Mouse (Mus musculus) stomach, embryonic 14.5 days (tissue): ENCODE results near the gene Ddah1. TPM values are rescaled to one million over a fixed set of nuclear protein-coding genes. Genes with fewer than 3 reads are reported as not detected.

ENCODE experiments used
- ATAC-seq: fragments of 200-750 bp; cut with Nextera tagmentation; 2 replicates; pipeline ENCODE4 v1.8.0; 2017; ENCODE audit warnings: low read depth, moderate TSS enrichment; ENCODE audit not compliant: insufficient number of reproducible peaks, insufficient read depth, low FRiP score
- H3K27ac ChIP-seq: fragments of 300-500 bp; sonication (generic); 2 replicates; pipeline ENCODE4 v1.5.1; 2014; ENCODE audit warnings: mild to moderate bottlenecking, low read length, moderate library complexity, mixed read lengths
- H3K27me3 ChIP-seq: fragments of 300-500 bp; sonication (generic); 2 replicates; pipeline ENCODE4 v1.6.1; 2014; ENCODE audit warnings: low read length, control low read depth, mixed read lengths; ENCODE audit not compliant: control insufficient read depth, insufficient read depth
- H3K36me3 ChIP-seq: fragments of 300-500 bp; sonication (generic); 2 replicates; pipeline ENCODE4 v1.6.1; 2014; ENCODE audit warnings: mild to moderate bottlenecking, control low read depth, low read length, moderate library complexity, mixed read lengths; ENCODE audit not compliant: control insufficient read depth, insufficient read depth
- H3K4me1 ChIP-seq: fragments of 300-500 bp; sonication (generic); 2 replicates; pipeline ENCODE4 v1.6.1; 2014; ENCODE audit warnings: low read length, control low read depth, mixed read lengths; ENCODE audit not compliant: control insufficient read depth, insufficient read depth
- H3K4me2 ChIP-seq: fragments of 300-500 bp; sonication (generic); replicated peaks from 2 replicates; pipeline ENCODE4 v1.6.1; 2014; ENCODE audit warnings: low read depth, low read length, control low read depth
- H3K4me3 ChIP-seq: fragments of 300-500 bp; sonication (generic); 2 replicates; pipeline ENCODE4 v1.5.1; 2014; ENCODE audit warnings: low read depth, low read length, control low read depth
- H3K9ac ChIP-seq: fragments of 300-500 bp; sonication (generic); replicated peaks from 2 replicates; pipeline ENCODE4 v1.6.1; 2014; ENCODE audit warnings: low read depth, mild to moderate bottlenecking, control low read depth, low read length, moderate library complexity, mixed read lengths
- H3K9me3 ChIP-seq: fragments of 300-500 bp; sonication (generic); 2 replicates; pipeline ENCODE4 v1.6.1; 2016; ENCODE audit warnings: low read depth, low read length, control low read depth; ENCODE audit not compliant: control insufficient read depth
- WGBS: fragments of 180-500 bp; shearing (Covaris S2); extraction: QIAGEN DNeasy Blood & Tissue Kit; methylation state at CpG from one replicate; pipeline ENCODE4 v1.1.7; 2014; 5-methylcytosine and 5-hydroxymethylcytosine counted together
- polyA plus RNA-seq: library from polyadenylated mRNA; unstranded; fragments of >200 nt; fragmentation: Nextera tagmentation; extraction: Ambion mirVana; gene quantifications from 2 replicates; pipeline ENCODE4 v1.2.1, GENCODE M21; 2014

Gene Ddah1
- polyA plus RNA-seq, 1 experiment from 2014 or later = 24.0 TPM

DNA sequence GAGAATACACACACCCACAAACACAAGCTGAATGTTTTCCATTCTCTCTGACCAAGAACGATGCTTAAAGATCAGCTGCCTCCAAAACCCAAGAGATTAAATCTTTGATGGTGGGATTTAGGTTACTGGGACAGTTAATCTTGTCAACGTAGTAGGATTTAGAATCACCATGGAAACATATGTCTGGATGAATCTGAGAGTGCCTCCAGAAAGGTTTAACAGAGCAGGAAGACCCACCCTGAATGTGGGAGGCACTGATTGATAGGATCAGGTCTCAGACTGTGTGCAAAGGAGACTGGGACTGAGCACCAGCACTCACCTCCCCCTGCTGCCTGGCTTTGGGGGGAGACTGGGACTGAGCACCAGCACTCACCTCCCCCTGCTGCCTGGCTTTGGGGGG is 124.8 kb downstream of the Ddah1 start:
- WGBS = 39% methylated on average over 2 of the region's 2 CpGs
- Histone ChIP-seq H3K36me3 (no peaks in the 10 kb centered on the region), H3K4me1 (peaks cover 12% of the 10 kb centered on the region; the same call in 1 of the 2 replicates), H3K9ac (no peak overlapping the region), H3K4me3 (no peak overlapping the region), H3K9me3 (no peaks in the 10 kb centered on the region), H3K27ac (no peak overlapping the region), H3K4me2 (no peak overlapping the region), H3K27me3 (no peaks in the 10 kb centered on the region)
- ATAC-seq = no peak; the same call in 1 of the 2 replicates

- no peaks in the 10 kb centered on the region for H3K9me3 ChIP-seq
- H3K9ac ChIP-seq = no peak overlapping the region
- peaks cover 12% of the 10 kb centered on the region; the same call in 1 of the 2 replicates for H3K4me1 ChIP-seq
- H3K36me3 ChIP-seq = no peaks in the 10 kb centered on the region
- no peak overlapping the region for H3K4me3 ChIP-seq
- no peaks in the 10 kb centered on the region for H3K27me3 ChIP-seq
- peak overlapping the region; percentile 18; the same call in 1 of the 2 replicates for H3K27ac ChIP-seq
- H3K4me2 ChIP-seq = no peak overlapping the region
- 65% methylated on average over 4 of the region's 4 CpGs for WGBS
- ATAC-seq = no peak
These were observed 126.9 kb downstream of the Ddah1 start for GRCm38 (mm10) chr3:145885376-145885775.

DNA sequence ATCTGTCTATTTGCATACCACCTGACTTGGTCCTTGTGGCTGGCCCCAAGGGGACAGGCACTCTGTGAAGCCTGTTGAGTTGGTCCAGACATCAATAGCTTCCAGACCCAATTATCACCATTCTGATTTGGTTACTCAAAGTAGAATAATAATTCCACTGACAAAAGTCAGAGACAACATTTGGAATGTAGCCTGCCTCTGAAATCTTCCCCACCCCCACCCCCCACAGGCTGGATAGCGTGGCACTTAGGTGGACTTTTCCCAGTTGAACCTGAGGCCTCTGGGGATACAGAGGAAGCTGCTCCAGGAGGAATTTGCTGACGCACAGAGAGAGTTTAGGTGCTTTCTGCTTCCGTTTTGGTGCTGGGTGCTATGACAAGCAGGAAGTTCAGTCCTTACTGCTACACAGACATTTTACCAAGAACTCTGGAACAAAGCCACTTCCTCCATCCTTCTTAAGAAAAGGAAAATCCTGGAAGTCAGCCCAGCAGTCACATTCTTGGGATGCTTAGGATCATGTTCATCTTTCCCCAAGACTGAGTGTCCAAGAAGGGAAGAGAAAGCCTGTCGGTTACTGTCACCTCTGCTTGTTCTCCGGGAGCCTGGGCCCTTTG is 127.5 kb downstream of the Ddah1 start:
- Histone ChIP-seq H3K9ac (no peak overlapping the region), H3K4me2 (no peak overlapping the region), H3K27ac (peak overlapping the region; percentile 18; the same call in 1 of the 2 replicates), H3K36me3 (no peaks in the 10 kb centered on the region), H3K4me1 (peaks cover 12% of the 10 kb centered on the region; the same call in 1 of the 2 replicates), H3K4me3 (no peak overlapping the region), H3K27me3 (no peaks in the 10 kb centered on the region), H3K9me3 (no peaks in the 10 kb centered on the region)
- WGBS = 31% methylated on average over 5 of the region's 5 CpGs
- no peak for ATAC-seq

DNA sequence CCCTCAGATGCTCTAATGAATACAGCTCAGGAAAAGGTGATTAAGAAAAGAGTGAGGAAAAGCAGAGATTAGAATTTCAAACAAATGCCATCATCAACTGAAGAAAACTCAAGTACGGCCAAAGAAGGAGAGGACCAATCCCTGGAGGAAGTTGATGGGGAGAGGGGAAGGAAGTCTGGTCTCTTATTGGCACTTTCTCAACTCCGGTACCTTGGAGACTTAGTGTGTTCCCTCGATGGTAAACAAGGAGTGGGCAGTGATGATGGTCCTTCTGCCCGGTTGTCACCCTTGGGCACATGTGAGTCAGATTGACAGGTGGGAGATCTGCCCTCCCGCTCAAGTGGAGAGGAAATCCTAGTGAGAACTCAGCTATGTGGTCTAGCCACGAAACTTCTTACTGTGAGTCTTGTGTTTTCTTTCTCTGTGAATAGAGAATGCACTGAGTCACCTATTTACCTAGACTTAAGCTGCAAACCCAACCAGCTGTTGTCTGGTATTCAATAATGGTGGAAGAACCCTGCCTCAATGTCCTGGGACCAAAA is 129.0 kb downstream of the Ddah1 start:
- ATAC-seq = no peak
- H3K36me3 ChIP-seq = no peaks in the 10 kb centered on the region
- H3K27ac ChIP-seq = no peak overlapping the region
- H3K9me3 ChIP-seq = no peaks in the 10 kb centered on the region
- peaks cover 12% of the 10 kb centered on the region; the same call in 1 of the 2 replicates for H3K4me1 ChIP-seq
- no peak overlapping the region for H3K9ac ChIP-seq
- no peak overlapping the region for H3K4me3 ChIP-seq
- whole genome bisulfite sequencing = 75% methylated on average over 6 of the region's 6 CpGs
- H3K27me3 ChIP-seq = no peaks in the 10 kb centered on the region
- H3K4me2 ChIP-seq = no peak overlapping the region

DNA sequence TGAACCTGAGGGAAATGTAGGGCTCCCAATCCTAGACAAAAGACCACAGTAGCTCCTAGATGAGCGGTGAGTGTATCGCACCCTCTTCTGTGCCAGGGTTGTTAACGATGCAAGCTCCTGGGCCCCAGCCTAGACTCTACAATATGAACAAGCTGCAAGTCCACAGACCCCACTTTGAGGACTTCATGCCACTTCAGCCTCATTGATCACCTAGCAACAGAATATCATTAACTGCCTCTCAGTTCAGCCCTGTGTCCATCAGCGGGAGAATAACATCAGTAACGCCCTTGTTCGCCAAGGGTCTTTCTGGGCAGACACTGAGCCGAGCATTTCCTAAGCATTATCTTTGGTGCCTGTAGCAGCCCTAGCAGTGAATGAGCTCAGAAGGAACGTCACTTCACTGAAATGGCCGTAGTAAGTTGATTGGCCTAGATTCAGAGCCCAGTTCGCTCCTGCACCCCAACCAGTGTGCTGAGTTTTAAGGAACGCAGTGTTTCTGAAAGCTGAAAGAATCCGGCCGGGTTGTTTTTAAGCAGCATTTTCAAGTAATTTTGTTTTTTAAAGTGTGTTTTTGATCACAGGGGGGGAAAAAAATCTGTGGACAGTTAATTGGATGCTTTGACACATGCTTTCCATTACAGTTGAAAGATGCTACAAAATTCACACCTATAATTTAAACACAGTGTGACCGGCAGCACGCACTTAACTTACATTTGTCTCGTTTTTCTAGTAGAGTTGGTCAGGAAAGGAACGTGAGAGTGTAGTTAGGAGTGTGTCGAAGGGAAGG is 132.1 kb downstream of the Ddah1 start:
- H3K4me3 ChIP-seq = no peak overlapping the region
- peaks cover 10% of the 10 kb centered on the region; the same call in 1 of the 2 replicates for H3K4me1 ChIP-seq
- H3K27me3 ChIP-seq = no peaks in the 10 kb centered on the region
- no peak overlapping the region for H3K9ac ChIP-seq
- no peak overlapping the region for H3K4me2 ChIP-seq
- 86% methylated on average over 18 of the region's 18 CpGs for WGBS
- ATAC-seq = no peak
- H3K36me3 ChIP-seq = no peaks in the 10 kb centered on the region
- H3K9me3 ChIP-seq = no peaks in the 10 kb centered on the region
- no peak overlapping the region for H3K27ac ChIP-seq

GRCm38 (mm10) chr3:145892451-145892850 is 134.0 kb downstream of the Ddah1 start:
- H3K4me3 ChIP-seq = no peak overlapping the region
- H3K9me3 ChIP-seq = no peaks in the 10 kb centered on the region
- H3K9ac ChIP-seq = no peak overlapping the region
- ATAC-seq = no peak
- no peaks in the 10 kb centered on the region for H3K4me1 ChIP-seq
- WGBS = 72% methylated on average over 3 of the region's 3 CpGs
- no peaks in the 10 kb centered on the region for H3K36me3 ChIP-seq
- H3K27ac ChIP-seq = no peak overlapping the region
- no peak overlapping the region for H3K4me2 ChIP-seq
- no peaks in the 10 kb centered on the region for H3K27me3 ChIP-seq

DNA sequence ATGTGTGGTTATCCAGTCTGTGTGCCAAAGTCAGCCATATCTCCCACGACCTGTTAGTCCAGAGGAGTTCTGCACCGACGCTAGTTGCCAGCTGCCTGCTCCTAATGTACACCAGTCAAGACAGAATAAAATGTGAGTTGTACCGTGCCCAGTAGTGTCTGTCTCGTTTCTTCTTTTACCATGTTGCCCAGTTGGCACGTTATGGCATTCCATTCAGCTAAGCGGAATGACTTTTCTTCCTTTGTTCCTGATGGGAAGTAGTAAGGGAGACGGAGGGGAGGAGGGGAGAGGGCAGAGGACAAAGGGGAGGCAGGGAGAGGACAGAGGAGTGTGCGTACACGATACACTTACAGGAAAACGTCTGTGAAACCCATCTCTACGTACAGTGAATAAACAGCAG is 135.7 kb downstream of the Ddah1 start:
- no peaks in the 10 kb centered on the region for H3K27me3 ChIP-seq

GRCm38 (mm10) chr3:145897749-145898148 is 139.3 kb downstream of the Ddah1 start:
- H3K27ac ChIP-seq = no peak overlapping the region
- 82% methylated on average over 11 of the region's 11 CpGs for WGBS
- no peak overlapping the region for H3K4me3 ChIP-seq
- no peaks in the 10 kb centered on the region for H3K27me3 ChIP-seq
- no peaks in the 10 kb centered on the region for H3K36me3 ChIP-seq
- no peaks in the 10 kb centered on the region for H3K9me3 ChIP-seq
- H3K4me1 ChIP-seq = no peaks in the 10 kb centered on the region
- H3K9ac ChIP-seq = no peak overlapping the region
- no peak overlapping the region for H3K4me2 ChIP-seq
- no peak for ATAC-seq

More for the DNA sequence above, 135.7 kb downstream of the Ddah1 start:
- no peak for ATAC-seq
- Histone ChIP-seq H3K27ac (no peak overlapping the region), H3K4me2 (no peak overlapping the region), H3K36me3 (no peaks in the 10 kb centered on the region), H3K4me1 (no peaks in the 10 kb centered on the region), H3K9me3 (no peaks in the 10 kb centered on the region), H3K9ac (no peak overlapping the region), H3K4me3 (no peak overlapping the region)
- 77% methylated on average over 12 of the region's 12 CpGs for WGBS
